Mouse (Mus musculus): ENCODE measurements around the gene Slamf9. TPM values are rescaled to one million over a fixed set of nuclear protein-coding genes. Genes with fewer than 3 reads are reported as not detected.

Slamf9 gene
- total RNA-seq, 2 experiments from 2014 or later, result 0.20 to 0.35 TPM

DNA sequence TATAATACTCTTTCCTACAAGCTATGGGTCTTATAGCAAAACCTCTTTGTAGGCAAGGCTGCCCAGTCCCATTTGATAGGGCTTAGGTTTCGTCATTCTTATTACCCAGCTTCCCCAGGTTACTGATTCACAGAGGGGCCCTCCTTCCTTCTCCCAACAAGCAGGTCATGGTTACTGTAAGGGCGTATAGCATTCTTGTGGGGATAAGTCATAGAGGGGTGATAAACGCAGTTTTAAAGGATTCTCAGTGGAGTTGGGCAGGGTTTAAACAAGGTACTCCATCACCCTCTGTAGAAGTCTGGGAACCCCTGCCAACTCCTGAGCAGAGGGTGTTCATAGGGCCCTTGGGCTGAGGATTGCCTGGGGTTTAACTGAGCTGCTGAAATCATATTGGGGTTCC, 12.6 kb upstream of the Slamf9 start:
- DNase-seq, result no peak

DNA sequence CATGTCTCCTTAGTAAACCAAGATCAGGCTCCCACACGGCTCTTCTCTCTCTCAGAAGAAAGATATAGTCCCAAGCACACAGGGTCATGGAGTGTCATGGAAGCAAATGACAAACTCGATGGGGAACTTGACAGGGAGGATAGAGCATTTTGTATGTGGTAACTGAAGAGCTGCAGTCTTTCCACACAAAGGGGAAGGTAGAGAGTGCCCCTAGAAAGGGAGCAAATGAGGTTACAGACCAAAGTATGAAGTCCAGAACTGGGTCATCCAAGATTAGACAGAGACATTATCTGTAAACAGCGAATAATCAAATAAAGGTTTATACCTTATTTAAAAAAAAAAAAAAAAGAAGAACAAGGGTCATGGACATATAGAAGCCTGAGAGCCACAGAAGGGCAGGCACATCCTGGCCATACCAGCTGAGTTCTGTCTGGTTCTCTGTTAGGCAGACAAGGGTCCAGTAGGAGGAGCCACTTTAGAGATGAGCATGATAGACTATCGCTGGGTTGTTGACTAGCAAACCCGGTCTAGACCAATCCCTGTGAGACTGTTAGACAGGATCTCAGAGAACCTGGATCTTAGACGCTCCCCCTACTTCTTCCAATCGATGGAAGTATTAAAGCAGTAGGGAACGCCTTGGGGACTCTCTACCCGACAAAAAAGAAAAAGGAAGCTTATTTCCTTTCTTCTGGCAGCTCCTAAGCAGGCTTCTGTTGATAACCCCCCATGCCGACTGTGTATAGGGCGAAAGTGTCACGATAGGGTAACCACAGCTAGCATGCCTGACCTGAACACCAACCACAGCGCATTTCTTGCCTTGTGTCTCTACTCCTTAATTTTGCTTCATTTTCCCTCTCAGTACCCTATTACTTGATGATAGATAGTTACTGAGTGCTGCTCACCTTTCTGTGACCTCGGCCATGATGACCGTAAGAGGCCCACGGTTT, 11.5 kb upstream of the Slamf9 start:
- DNase-seq, result no peak

DNA sequence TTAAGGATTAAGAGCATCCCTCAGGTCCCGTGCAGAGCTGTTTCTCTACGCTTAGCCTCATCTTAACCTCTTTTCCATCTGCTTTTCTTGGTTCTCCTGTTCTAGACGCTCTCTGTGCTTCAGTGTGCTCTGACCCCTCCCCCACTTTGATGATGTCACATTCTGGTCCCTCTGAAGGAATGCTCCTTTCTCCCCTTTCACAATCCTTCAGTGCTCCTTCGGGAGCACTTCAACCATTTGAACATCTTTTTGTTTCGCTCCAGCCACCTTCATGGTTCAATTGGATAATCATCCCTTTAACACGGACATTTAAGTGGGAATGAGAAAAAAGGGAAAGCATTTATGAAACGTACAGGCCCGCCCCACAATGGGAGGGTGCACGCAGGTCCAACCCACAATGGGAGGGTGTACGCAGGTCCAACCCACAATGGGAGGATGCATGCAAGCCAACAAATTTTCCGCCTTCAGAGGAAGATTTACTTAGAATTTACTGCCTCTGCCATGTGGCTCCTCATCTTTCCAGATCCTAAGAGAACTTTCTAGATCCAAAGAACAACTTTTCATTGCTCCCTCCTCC, 6.8 kb upstream of the Slamf9 start:
- no peak for DNase-seq

DNA sequence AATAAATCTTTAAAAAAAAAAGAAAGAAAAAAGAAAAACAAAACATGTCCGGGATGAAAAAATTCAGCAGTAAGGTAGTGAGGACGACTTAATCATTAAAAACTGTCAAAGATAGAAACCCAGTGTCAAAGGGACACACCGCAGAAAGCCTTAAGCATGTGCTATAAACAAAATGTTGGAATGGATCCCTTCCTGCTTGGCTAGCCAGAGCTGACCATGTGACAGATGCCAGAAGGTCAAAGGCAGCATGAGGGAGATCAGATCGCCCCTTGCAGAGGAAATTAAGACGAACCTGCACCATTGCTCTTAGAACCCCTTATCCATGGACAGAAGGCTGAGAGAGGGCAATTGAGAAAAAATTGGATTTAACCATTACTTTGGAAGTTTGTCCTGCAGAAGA, 5.8 kb upstream of the Slamf9 start:
- DNase-seq, result no peak

DNA sequence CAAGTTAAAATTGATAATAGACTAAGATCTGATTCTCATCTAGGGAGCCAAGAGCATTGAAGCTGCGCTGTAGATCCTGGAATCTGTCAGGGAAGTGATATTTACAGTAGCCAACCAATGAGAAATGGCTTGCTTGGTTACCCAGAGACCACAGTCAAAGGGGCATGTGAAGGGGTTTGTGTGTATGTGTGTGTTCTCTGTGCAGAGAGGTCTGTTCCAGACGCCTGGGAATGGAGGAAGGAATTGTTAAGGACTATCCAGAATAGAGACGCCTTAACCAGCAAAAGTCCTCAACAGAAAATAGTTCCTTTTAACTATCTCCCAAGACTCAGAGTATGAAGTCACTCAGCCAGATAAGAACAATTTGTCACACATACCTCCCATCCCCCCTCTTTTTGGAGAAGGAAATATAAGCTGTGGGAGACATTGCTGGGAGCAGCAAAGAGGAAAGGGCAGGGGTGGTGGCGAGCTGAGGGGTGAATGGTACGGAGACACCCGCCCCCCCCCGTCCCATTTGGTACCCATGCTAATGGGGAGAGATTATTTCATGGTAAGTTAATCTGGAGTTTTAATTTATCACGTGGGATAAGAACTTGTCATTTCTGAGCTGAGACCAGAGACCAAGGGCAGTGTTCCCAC, 5.2 kb upstream of the Slamf9 start:
- DNase-seq, result no peak

DNA sequence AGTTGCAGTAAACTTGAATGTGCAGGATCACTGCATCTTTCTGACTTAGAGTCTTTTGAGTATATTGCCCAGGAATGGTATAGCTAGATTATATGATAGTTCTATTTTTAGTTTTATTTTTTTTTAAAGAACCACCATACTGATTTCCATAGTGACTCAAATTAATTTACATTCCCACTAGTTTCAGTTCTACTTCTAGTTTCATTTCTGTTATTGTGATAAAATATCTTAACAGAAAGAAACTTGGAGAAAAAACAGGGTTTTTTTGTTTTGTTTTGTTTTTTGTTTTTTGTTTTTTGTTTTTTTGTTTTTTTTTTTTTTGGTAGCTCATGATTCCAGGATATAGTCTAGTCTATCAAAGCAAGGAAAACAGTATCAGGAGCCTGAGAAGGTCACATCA, 2.2 kb upstream of the Slamf9 start:
- no peak for DNase-seq

DNA sequence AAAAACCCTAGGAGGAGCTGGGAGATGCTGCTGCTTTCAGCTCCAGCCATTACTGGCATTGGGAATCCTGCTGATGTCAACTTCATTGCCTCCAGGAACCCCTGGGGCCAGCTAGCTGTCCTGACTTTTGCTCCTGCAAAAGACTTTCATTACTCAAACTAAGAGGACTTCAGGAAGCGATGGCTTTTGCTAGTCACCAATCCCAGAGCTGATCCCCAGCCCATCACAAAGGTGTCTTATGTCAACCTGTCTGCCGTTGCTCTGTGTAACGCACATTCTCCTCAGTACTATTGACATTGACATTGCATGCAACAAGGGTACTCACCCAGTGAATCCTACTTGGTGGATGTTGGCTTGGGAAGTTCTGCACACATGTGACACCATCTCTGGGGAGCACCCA, 962 bp upstream of the Slamf9 start:
- DNase-seq, result no peak

DNA sequence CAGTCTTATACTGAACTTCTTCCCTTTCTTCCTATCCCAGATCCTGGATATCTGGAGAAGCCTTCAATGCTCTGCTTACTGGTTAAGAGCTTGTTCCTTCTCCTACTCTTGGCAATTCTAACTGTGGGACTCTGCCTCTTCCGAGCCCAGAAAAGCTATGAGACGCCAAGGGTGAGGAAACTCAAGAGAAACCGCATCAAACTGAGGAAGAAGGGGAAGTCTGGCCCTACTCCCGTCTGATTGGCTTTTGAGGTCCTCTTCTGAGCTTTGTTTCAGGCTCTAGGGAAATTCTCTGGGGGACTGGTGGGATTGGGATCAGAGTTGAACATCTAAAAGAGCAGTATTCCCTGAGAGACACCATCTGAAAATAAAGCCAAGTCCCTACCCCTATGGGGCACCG, 2.9 kb downstream of the Slamf9 start:
- no peak for DNase-seq

DNA sequence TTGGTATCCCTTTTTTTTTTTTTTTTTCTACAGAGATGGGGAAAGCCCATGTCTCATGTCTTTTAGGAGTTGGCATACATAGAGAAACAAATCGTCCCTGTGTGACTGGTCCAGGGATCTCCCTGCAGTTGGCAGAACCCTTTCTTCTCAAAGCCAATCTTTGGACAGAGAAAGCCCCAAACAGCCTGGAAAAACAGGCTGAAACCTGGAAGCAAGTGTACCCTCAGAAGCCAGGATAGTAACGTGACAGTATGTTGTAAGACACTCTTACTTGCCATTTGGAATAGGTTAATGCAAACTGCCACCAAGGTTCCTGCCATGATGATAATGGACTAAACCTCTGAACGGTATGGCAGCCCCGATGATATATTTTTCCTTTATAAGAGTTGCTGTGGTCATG, 5.2 kb downstream of the Slamf9 start:
- no peak for DNase-seq

DNA sequence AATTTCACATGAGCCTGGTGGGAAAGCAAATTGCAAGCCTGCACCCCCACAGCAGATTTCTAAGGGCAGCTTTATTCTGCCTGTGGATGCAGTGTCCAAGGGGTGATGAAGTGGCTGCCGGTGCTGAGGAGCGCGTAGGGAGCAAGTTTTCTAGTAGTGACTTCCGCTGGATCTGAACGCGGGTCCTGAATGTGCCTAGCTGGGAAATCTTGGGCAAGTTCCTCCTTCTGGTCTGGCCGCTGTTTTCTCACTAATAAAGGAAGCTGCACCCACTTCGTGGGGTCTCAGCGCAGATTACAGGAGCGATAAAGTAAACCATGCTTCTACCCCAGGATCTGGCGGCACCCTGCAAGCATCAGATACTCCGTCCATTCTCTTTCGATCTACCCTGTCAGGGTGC, 6.0 kb downstream of the Slamf9 start:
- no peak for DNase-seq

DNA sequence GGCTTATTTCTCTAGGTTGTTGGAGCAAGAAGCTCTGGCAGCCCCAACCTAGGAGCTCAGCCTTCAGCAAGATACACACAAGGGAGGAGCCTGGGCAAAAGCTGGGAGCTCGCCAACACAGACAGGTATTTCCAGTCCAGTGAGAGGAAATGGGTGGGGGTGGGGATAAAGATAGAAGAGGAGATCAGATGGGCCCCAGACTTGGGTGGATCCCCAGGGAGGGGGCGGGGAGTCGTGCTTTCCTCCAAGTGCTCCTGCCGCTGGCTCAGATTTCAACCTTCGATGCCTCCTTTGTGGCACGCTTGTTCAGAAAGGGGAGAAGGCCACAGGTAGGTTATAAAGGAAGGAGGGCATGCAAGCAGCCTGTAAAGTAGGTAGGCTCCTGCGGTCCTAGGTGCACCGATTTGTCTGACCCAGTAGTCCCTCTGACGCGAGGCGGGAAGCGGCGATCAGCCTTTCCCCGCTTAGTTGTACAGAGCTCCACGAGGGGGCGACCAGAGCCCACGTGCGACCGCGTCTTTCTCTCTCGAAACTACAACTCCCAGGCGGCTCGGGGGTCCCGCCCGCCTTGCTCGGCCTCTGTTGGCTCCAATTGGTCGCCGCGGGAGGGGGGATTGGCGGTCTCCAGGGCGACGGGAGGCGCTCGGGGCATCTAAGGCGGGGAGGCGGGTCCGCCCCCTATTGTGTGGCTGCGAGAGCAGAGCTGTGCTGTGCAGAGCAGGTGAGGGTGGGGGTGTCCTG, 6.6 kb downstream of the Slamf9 start, which contains the start of gene Igsf9:
TSS of gene Igsf9 (plus strand) at position 249 of the 741 bp plus-strand sequence.
- peak; percentile 86 for DNase-seq

DNA sequence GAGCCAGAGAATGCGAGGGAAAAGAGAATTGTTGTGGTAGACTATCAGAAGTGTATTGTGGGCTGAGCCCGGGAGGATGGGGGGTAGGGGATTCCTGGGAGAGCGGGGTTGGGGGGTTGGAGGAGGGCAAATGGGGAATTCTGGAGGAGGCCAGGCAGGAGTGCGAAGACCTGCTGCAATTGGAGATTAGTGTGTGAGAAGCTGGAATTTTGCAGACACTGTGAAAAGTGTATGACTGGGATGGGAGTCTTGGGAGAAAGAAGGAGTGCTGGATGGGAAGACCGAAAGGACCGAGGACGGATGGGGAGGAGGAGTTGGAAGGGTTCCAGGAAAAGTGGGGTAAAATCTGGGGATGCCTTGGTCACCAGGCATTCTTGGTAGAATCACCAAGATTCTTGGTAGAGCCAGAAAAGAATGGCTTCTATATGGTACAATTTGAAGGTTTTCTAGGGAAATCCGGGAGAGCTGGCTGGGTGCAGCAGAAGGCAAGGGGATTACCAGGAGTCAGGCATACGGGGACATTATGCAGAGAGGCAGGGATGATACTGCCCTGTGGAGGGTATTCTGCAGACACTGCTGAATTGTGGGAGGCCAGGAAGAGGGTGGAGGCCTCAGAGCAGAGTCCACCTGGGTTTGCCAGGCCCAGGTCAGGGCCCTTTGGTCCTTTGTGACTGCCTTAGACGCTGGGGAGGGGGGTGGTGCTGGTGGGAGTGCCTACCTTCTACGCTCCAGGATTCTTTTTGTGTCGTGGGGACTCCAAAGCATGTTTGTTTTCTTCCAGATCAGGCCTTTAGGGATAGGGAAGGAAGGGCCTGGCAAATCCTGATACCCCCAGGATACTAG, 7.6 kb downstream of the Slamf9 start:
- DNase-seq, result no peak

DNA sequence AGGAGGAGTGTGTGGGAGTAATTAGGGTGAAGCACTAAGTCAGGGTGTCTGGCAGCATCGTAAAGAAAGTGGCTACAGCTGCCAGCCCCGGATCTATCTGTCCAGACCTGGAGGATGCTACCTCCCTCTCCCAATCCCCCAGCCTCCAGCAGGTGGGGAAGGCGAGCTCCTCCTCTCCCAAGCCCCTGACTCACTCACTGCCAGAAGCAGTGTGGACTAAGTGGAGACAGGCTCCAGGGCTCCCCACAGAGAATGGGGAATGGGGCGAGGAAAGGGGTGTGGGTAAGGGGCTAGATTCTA, 8.2 kb downstream of the Slamf9 start:
- no peak for DNase-seq

DNA sequence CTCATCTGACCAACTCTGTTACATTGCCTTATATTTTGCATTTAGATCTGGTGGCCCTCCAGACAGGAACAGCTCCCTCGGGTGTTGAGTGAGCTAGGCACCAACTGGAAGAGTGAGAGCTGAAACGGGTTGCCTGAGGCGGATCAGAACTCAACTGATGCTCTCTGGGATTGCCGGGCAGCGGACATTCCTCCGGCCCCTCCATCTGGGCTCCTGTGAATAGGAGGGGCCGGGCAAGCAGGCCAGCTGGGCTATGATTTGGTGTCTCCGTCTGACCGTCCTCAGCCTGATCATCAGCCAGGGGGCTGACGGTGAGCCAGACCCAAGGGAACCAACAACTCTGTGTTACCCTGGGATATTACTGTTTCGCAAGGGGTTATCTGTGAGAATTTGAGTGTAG, 9.1 kb downstream of the Slamf9 start:
- DNase-seq, result no peak

DNA sequence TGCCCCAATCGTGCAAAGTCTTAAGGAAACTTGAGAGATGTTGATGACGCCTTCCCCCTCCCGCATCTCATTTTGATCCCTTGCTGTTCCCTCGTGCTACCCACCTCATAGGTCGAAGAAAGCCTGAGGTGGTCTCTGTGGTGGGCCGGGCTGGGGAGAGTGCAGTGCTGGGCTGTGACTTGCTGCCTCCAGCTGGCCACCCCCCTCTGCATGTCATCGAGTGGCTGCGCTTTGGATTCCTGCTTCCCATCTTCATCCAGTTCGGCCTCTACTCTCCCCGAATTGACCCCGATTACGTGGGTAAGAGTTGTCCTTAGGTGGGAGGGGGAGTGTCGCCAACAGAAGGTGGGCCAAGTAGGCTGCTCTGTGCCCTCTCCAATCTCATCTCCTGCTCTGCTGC, 9.5 kb downstream of the Slamf9 start:
- DNase-seq, result no peak

DNA sequence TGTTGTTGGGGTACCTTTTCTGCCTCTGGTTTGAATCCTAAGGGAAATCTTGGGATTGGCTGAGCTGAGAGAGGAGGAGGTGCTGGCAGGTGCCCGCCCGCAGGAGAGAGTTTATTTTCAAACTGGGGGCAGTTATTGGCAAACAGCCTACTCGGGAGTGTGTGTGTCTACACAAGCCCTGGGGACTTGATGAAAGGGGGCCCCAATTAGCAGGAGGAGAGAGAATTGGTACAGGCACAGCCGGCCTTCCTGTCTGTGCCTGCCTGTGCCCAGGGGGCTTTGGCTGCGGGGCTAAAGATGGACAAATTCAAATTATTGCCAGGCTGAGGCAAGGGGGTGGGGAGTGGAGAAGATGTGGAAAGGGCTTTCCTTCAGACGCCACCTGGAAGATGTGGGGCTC, 10.7 kb downstream of the Slamf9 start:
- no peak for DNase-seq

DNA sequence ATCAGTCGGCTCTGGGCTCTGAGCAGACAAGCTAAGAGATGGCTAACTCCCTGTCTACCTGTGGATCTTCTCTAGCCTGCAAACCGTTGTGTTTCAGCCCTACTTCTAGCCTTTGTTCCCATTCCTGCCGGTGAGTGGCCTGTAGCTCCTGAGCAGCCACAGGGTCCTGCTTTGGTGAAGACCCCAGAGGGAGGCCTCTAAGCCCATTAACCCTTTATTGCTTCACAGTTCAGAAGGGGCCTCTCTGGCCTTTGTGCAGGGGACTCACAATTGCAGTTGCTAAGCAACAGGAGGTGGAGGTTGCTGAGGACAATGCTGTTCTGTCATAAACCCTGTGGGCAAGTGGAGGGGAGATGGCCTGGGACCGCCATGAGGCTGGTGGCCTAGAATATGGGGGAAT, 11.1 kb downstream of the Slamf9 start:
- no peak for DNase-seq

DNA sequence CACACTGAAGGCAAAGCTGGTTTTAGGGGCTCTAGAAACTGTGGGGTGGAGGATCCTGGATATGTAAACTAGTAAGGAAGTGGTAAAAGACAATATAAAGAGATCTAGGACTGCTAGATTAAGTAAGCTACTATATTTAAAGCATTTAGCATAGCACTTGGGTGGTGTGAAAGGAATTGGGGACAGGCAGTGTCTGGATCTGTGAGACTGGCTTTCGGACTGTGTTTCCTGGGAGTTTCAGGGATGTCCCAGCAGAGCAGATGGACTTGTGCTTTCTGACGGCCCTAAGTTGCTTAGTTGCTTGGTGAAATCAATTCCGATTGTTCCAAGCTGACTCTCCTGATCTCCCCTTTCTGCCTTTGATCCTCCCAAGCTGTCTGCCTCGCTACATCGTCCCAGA, 11.5 kb downstream of the Slamf9 start:
- DNase-seq, result no peak

DNA sequence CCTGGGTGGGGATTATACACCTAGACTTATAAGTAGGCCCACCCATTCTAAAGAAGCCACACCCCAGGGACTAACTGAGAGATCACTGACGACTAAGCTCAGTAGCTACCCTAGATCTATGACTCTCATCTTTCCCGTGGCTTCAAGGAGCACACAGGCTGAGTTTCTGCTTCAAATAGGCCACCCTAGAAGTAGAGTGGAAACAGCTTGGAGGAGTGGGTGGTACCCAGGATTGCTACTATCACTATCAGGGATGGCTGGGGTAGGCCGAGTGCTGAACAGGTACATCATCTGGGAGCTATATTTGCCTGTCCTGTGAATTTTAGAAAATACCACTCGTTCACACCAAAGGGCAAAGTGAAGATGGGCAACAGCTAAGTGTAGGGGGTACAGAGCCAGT, 12.7 kb downstream of the Slamf9 start:
- no peak for DNase-seq

DNA sequence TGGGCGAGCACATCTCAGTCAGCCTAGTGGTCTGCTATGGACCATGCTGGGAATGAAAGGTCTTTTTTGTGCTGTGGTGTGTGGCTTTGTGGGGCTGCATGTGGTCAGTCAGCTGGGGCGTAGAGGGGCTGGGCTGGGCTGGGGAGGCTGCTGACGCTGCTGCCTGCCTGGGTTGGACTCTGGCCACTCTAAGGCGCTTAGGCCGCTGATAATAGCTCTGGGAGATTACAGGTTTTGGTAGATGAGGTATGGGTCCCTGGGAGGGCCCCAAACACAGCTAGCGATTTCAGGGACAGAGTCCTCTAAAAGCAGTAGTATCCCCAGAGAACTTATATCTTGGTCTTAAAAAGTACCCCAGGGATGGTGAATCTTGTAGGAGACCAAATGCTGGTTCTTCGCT, 13.7 kb downstream of the Slamf9 start:
- DNase-seq, result no peak

DNA sequence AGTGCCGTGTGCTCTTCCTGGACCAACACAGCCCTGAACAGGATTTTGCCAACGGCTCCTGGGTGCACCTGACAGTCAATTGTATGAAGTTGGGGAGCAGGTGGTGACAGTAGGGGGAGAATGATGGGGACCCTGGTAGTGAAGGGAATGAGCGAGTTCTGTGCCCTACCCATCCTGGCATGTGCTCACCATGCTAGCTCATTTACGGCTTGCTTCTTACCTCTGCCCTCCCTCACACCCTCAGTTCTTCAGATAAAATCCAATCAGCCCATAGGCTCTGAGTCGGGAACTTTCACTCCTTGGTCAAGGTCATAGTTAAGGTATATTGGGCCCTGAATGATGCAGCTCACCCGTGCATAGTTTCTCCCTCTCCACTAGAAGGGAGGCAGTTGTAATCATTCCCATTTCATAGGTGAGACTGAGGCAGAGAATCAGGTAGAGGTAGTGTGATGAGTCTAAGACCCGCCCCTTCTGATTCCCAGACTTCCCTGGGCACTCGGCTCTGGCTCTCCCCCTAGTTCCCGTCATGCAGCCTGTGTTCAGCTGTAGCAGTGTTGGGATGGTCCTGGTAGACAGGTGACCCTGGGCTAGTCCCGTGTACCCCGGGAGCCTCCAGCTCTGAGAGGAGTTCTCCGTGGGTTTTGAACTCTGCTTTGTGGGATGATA, 14.6 kb downstream of the Slamf9 start:
- DNase-seq, result no peak

Measured in gastrocnemius, postnatal 25 days (tissue).